Mouse (Mus musculus) lung, postnatal 36 days (tissue): ENCODE results near the gene Cmah.

Source experiments
- DNase-seq: peaks from one replicate; pipeline ENCODE4 v3.0.0; 2022; ENCODE audit warnings: mixed read lengths

Cmah gene

DNA sequence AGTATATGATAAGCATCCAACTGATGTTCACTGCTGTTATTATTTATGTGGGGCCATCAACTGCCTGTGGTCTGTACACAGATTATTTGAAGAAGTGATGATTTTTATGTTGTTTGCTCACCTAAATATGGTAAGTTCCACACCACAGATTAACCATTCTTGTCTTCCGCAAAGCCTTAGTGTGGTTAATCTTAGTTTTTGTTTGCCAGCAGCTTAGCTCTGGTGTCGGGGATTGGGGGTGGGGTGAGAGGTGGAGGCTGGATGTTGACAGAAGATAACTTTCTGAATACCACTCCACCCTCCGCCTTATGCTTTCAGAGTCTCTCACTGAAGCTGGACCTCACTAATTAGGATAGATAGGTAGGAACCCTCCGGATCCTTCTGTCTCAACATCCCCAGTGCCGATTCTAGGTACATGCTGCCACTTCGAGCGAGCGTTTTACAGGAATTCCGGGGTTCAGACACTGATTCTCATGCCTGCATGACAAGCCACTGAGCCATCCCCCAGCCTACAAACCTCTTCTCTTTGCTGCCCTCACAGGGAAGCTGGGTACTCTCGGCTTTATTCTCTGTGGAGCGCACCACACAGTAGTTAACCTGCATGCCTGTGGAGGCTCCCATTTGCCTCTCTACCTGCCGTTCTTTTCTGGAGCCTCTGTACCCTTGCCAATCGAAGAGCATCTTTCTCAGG lies 92.5 kb downstream of the Cmah start:
- DNase-seq, result no peak

DNA sequence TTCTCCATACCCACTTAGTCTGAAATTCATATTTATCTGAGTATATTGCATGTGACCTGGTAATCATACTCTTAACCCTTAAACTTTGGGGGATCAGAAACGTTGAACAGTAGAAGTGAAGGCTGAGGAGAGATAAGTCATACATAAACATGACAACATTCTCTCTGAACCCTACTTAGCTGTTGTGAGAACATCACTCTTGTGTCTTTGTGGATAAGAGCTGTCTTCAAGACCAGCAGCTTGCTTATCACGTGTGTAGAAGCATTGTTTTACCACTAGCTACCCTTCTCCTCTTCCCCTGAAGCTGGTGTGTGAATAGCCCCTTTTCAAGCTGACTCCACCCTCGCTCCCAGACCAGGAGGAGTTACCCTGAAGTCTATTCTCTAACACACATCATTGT lies 94.8 kb downstream of the Cmah start:
- DNase-seq, result no peak

DNA sequence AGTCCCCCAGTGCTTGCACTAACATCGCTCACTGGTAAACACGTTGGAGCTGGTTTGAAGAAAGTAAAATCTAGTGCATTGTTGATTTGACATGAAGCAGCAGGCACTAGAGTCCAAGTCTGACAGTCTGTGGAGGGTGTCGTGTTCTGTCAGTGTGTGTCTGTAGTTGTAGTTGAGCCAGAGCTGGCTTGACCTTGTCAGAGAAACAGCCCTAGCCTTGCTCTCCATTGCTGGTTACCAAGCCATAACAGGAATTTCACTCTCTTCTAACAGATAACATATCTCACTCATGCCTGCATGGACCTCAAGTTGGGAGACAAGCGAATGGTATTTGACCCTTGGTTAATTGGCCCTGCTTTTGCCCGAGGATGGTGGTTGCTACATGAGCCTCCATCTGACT lies 103.0 kb downstream of the Cmah start:
- DNase-seq, result no peak

GRCm38 (mm10) chr13:24431593-24431992 lies 104.4 kb downstream of the Cmah start:
- no peak for DNase-seq

DNA sequence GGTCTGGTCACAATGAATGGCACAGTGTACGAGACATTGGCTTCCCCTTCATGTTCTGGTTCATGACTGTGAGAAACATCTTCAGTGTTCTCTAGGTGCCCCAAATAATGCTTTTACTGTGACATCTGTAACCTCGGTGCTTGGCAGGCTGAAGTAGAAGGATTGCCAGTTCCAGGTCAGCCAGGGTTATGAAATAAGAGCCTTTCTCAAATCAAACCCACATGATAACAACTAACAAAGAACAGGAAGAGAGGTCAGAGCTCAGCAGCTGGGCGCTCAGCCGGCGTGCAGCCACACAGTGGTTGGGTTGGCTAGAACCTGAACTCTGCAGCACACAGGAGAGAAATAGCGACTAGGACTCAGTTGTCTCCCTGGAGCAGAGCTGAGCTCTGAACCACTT lies 115.1 kb downstream of the Cmah start:
- peak; percentile 21 for DNase-seq

DNA sequence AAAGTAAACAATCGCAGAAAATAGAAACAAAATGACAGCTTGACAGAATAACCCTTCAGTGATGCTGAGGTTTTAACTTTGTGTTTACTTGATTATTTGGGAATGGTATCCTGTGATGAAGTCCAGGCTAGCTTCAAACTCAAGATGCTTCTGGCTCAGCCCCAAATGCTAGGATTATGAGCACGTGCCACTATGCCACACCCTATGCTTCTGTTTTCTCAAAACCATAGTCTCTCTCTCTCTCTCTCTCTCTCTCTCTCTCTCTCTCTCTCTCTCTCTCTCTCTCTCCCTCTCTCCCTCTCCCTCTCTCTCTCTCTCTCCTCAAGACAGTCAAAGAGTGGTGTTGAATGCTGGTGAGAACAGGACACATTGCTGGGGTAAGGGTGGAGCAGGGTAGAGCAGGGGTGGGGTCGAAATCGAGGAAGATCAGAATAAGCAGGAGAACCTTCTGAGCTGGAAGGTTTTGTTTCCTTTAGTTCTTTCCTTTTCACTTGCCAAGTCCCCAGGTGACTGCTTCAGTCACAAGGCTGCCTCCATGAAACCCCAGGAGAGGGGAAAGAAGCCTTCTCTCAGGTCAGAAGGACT lies 116.7 kb downstream of the Cmah start:
- no peak for DNase-seq

GRCm38 (mm10) chr13:24444709-24445108 lies 117.5 kb downstream of the Cmah start:
- peak; percentile 57 for DNase-seq

DNA sequence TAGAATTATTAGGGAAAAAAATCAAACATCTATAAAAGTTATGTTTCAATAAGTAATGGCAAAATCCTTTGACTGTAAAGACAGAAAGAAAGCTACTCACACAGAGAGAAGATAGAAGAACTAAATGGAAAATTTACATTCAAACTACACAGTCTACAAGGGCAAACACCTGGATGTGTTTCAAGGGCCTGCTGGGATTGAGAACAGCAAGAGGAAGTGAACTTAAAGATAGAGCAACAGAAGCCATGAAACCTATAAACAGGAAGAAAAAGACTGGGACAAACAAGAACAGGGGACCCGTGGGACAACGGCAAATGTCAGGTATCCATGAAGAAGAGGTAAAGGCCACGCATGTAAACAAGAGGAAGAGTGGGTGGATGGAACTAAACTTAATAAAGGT lies 118.0 kb downstream of the Cmah start:
- DNase-seq, result no peak

DNA sequence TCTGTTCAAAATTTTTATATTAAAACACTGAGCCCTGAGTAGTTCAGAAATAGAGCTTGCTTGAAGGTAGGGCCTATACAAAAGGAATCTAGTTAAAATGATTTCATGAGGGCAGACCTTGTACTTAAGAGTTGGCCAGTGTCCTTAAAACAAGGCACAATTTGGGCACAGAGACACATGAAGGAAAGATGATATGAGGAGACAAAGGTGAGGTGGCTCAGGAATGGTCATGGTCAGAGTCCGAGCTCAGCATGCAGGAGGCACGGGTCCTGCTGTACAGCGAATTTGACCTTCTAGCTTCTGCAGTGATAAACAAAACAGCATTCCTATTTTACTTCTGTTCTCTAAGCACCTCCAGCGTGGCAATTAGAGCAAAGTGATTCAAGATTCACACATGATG lies 118.9 kb downstream of the Cmah start:
- no peak for DNase-seq

DNA sequence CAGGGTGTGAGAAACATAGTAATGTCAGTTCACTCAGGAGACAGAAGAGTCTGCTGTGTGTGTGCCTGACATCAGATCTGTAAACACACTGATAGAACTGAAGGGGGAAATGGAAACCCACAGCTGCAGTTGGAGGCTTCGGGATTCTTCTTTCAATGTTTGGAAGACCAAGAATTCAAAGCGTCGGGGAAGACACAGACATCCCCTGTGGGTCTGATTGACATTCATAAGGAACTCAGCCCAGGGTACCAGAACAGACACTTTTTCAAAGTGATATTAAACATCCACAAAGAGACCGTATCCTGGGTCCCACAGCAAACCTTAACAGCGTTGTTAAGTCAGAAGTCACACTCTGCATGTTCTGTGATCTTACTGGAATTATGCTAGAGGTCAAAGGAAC lies 119.8 kb downstream of the Cmah start:
- DNase-seq, result no peak

- no peak for DNase-seq
Observed at GRCm38 (mm10) chr13:24448578-24448977, 121.4 kb downstream of the Cmah start.

DNA sequence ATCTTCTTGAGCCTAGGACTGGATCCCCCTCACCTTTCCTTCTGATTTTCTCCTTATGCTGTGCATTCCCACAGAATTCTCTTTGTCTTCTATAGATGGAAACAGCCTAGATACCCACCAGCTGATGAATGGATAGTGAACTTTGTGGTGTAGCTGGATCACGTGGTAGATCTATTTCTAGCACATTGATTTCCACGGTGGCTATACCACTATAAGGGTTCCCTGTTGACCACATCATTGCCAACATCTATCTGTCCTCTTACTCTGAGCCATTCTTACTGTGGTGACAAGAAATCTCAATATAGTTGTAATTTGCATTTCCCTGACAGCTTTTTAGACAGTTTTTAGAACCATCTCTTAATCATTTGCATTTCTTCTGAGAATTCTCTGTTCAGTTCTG lies 124.3 kb downstream of the Cmah start:
- DNase-seq, result no peak

- DNase-seq, result no peak
Observed at GRCm38 (mm10) chr13:24453737-24454136, 126.5 kb downstream of the Cmah start.

DNA sequence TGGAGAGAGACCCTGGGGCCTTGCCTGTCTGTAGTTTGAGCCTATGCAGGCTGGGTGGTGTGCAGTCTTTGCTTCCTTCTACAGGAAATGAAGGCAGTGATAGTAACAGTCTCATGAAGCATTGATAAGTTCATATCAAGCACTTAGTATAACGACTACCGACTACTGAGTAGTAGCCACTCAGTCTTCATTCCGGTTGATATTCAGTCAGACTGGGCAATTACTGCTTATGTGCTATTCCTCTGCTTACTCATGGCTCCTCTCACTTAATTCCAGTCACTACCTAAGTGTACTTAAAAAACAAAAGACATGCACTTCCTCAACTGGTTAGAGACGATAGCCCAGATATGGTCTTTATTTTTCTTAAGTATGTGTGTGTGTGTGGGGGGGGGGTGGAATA lies 129.2 kb downstream of the Cmah start:
- DNase-seq, result no peak

- no peak for DNase-seq
Observed at GRCm38 (mm10) chr13:24460517-24460916, 133.3 kb downstream of the Cmah start.

DNA sequence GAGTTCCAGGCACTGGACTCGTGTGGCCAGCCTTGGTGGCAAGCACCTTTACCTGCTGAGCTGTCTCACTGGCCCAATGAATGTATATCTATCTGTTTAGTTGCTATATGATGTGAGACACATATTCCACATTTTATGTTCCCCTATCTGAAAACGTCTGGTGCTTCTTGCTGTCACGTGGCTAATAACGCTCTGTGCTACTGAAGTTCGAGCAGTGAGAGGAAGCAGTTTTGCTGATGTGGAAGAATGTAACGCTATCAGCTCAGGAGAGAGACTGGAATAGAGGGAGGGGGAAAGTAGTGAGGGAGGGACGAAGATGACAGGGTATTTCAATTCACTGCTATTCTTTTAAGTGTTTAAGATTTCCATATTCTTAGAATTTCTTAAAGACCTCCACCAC lies 136.6 kb downstream of the Cmah start:
- no peak for DNase-seq

- no peak for DNase-seq
Observed at GRCm38 (mm10) chr13:24466027-24466426, 138.8 kb downstream of the Cmah start.

DNA sequence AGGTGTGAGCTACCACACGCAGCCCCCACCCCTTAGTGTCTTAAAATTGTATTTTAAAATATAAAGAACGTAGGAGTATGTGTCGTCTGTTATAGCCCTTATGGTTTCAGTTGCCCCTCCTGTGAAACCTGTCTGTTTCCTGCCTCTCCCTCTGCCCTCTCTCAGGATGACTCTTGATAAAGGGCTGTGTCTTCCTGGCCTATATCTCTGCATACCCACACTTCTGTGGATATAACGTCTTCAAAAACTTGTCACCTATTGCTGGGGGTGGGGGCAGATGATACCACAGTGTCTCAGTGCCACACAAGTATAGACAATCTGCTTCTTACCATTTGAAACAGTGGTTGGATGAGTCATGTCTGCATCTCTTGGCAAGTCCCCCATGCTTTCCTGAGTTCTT lies 140.6 kb downstream of the Cmah start:
- no peak for DNase-seq

GRCm38 (mm10) chr13:24477564-24477963 lies 150.4 kb downstream of the Cmah start:
- no peak for DNase-seq

GRCm38 (mm10) chr13:24479516-24479915 lies 152.3 kb downstream of the Cmah start:
- DNase-seq, result no peak

DNA sequence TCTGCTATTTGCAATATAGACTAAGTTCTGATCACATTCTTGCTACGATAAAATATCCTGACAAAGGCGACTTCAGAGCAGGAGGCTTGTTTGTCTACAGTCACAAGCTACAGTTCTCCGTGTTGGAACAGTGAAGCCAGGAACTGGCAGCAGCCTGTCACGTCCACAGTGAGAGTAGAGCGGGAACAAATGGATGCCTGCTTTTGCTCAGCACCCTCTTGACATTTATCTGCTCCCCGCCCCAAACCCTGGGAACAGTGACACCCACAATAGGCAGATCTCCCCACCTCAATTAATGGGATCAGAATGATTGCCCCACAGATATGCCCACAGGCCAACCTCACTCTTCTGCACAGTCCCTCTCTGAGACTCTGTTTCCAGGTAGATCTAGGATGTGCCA lies 153.6 kb downstream of the Cmah start:
- no peak for DNase-seq

DNA sequence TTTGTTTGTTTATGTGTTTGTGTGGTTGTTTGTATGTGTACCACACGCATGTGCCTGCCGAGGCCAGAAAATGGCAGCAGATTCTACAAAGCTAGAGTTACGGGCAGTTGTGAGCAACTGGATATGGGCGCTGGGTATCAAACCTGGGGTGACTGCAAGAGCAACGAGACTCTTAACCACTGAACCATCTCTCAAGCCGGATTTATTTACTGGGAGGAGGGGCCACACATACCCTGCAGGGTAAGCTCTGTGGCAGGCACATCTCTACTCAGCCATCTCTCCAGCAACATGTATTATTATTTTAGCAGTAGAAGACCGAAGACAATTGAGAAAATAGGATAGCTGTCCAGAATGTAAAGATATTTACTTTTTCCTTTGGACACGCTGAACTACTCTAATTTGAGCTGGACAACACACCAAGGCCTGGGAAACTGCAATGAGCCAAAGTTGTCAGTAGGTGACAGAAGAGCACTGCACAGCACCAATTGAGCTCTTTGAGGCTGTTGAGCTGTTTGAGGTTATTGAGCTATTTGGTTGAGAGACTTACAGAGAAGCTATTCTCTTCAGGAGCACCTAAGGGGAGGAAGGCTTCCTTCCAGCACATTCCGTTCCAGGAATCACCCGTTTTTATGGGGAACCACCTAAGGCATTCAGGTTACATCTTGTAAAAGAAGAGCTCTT lies 154.6 kb downstream of the Cmah start:
- peak; percentile 72 for DNase-seq

DNA sequence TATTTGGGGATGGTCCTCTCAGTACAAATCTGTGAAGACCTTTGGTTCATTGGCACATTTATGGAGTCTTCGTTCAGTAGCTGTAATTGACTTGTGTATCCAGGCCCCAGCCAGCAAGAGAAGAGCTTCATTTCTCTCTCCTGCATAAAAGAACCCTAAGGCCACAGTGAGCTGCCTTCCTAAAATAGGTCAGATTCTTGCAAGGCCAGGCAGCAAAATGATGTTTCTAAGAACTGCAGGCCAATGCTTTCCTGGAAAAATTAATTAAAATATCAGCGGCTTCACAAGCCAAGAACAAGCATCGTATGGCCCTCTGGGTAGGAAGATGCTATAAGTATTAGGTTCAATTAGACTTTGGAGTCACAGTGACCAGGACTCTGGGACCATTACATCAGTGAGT lies 156.5 kb downstream of the Cmah start:
- no peak for DNase-seq

- no peak for DNase-seq
Observed at GRCm38 (mm10) chr13:24484811-24485210, 157.6 kb downstream of the Cmah start.

DNA sequence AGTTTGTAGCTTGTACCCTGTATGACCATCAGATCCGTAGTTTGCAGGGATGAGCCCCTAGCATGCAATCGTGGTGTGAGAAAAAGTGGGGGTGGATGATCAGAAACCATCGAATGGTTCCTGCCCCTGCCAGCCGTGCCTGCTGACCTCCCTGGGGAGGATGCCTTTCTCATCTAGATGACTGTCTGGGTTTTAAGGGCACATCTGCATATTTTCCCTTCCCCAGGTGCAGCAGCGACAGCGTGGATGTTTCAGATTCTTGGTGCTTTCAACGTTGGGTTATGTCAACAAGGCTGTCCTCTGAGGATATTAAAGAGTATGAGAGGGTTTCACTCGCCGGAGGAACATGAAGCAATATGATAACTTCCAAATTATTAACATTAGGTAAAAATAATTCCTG lies 158.8 kb downstream of the Cmah start:
- DNase-seq, result no peak
